Mouse (Mus musculus): ENCODE data around the gene Atp6v1d. TPM values are rescaled to one million over a fixed set of nuclear protein-coding genes. Genes with fewer than 3 reads are reported as not detected.

Atp6v1d gene
- polyA plus RNA-seq, 1 experiment, result not detected

DNA sequence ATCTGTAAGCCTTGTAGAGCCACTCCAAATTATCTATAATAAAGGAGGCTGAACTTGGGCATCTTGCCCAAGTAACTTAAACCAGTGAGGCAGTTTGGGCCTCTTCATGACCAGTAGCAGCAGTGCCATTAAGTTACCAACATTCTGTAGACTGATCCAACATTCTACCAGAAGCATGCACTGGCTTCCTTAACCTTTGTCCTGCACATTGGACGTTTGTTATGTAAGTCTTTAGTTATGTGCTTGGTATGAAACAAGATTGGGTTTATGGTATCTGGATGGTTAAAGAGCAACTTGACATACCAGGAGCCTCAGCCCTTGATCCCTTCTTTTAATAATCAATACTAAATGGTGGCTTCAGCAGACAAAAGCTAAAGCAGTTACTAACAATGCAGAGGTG lies 28.6 kb upstream of the Atp6v1d start:
- WGBS, result 66% methylated on average over 1 of the region's 1 CpGs
- TF ChIP-seq CTCF (IDR thresholded peaks at IDR 0.05; ENCODE audit: insufficient read depth, low read depth, low read length) (no peak), POLR2A (IDR thresholded peaks at IDR 0.05; ENCODE audit: insufficient read depth, low read depth, low read length) (no peak)
- H3K27ac ChIP-seq (ENCODE audit: insufficient read depth, low read depth, low read length), result no peak overlapping the region
- H3K4me1 ChIP-seq (ENCODE audit: control insufficient read depth, insufficient read depth, low read length), result no peaks in the 10 kb centered on the region
- H3K4me3 ChIP-seq (ENCODE audit: insufficient read depth, low read depth, low read length), result no peak overlapping the region

DNA sequence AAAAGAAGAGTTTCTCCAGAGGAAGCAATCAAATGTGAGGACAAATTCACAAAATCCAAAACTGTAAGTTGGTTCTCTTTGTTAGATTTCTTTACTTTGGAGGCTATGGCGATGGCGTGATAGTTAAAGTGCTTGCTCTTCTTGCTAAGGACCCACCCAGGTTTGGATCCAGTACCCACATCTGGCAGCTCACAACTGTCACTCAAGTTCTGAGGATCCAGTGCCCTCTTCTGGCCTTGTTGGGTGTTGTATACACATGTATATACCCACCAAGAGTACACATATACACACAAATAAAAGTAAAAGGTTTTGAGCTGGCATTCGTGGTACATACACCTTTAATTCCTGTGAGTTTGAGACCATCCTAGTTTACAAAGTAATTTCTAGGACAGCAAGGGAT lies 13.1 kb upstream of the Atp6v1d start:
- H3K27ac ChIP-seq (ENCODE audit: insufficient read depth, low read depth, low read length), result no peak overlapping the region
- TF ChIP-seq POLR2A (IDR thresholded peaks at IDR 0.05; ENCODE audit: insufficient read depth, low read depth, low read length), result no peak
- TF ChIP-seq CTCF (IDR thresholded peaks at IDR 0.05; ENCODE audit: insufficient read depth, low read depth, low read length), result no peak
- H3K4me1 ChIP-seq (ENCODE audit: control insufficient read depth, insufficient read depth, low read length), result no peaks in the 10 kb centered on the region
- H3K4me3 ChIP-seq (ENCODE audit: insufficient read depth, low read depth, low read length), result no peak overlapping the region
- WGBS, result 97% methylated on average over 3 of the region's 3 CpGs

DNA sequence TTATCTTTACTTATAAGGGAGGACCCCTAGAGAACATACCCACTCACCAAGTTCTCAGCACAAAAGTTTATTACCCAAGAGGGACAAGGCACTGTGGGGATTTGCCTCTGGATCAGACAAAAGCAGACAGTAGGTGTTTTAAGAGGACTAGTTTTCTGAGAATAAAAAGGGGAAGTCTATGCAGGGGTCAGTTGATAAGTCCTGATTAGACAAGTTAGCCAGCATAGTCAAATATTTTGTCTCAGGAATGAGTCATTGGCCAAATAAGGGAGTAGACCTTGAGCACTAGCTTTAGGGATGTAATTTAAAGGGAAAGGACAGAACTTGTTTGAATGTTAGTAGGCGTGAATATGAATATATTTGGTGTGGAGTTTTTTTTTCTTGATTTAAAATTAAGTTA lies 6.7 kb upstream of the Atp6v1d start:
- Histone ChIP-seq H3K4me1 (ENCODE audit: control insufficient read depth, insufficient read depth, low read length) (no peaks in the 10 kb centered on the region), H3K4me3 (ENCODE audit: insufficient read depth, low read depth, low read length) (no peak overlapping the region), H3K27ac (ENCODE audit: insufficient read depth, low read depth, low read length) (no peak overlapping the region)
- TF ChIP-seq POLR2A (IDR thresholded peaks at IDR 0.05; ENCODE audit: insufficient read depth, low read depth, low read length), result no peak
- no peak for TF ChIP-seq CTCF (IDR thresholded peaks at IDR 0.05; ENCODE audit: insufficient read depth, low read depth, low read length)
- 89% methylated on average over 1 of the region's 1 CpGs for WGBS

DNA sequence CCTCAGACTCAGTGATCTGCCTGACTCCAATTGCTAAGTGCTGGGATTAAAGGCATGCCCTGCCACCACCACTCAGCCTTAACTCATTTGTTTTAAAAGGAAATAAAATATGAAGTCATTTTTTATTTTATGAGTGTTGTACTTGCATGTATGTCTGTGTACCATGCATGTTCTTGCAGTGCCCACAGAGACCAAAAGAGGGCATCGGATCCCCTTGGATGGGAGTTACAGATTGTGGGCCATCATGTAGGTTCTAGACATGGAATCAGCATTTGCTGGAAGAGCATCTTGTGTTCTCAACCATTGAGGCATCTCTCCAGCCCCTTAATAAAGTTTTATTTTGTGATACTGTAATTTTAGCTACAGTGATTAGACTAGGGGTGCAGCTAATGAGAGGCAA lies 4.0 kb upstream of the Atp6v1d start:
- no peak overlapping the region for H3K27ac ChIP-seq (ENCODE audit: insufficient read depth, low read depth, low read length)
- WGBS, result 95% methylated on average over 1 of the region's 1 CpGs
- H3K4me3 ChIP-seq (ENCODE audit: insufficient read depth, low read depth, low read length), result no peak overlapping the region
- no peaks in the 10 kb centered on the region for H3K4me1 ChIP-seq (ENCODE audit: control insufficient read depth, insufficient read depth, low read length)
- no peak for TF ChIP-seq CTCF (IDR thresholded peaks at IDR 0.05; ENCODE audit: insufficient read depth, low read depth, low read length)
- TF ChIP-seq POLR2A (IDR thresholded peaks at IDR 0.05; ENCODE audit: insufficient read depth, low read depth, low read length), result no peak

DNA sequence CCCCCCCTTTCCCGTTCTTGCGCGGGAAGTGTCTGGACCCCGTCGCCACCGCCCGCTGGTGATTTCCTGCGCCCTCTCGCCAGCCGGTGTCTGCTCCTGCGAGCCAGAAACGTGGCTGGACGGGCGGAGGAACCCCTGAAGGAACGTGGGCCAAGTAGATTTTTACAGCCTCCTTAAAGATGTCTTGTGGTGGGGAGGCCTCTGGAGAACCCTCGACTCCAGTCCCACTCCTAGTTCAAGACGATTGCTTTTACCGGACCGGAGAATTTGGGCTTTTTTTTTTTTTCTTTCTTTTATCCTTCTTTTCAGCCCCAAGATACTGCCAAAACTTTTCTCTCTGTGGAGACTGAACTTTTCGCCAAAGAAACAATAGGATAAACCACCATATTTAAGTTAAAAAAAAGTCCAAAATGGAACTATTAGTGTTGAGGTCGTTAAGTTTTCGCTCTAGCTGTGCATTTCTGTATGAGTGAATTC lies 854 bp upstream of the Atp6v1d start:
- Histone ChIP-seq H3K4me3 (ENCODE audit: insufficient read depth, low read depth, low read length) (peak overlapping the region; percentile 89), H3K27ac (ENCODE audit: insufficient read depth, low read depth, low read length) (peak overlapping the region; percentile 64), H3K4me1 (ENCODE audit: control insufficient read depth, insufficient read depth, low read length) (peaks cover 5% of the 10 kb centered on the region)
- peak; percentile 2; the same call in 1 of the 2 replicates for TF ChIP-seq POLR2A (IDR thresholded peaks at IDR 0.05; ENCODE audit: insufficient read depth, low read depth, low read length)
- TF ChIP-seq CTCF (IDR thresholded peaks at IDR 0.05; ENCODE audit: insufficient read depth, low read depth, low read length), result no peak
- under 1% methylated on average over 22 of the region's 22 CpGs for WGBS

DNA sequence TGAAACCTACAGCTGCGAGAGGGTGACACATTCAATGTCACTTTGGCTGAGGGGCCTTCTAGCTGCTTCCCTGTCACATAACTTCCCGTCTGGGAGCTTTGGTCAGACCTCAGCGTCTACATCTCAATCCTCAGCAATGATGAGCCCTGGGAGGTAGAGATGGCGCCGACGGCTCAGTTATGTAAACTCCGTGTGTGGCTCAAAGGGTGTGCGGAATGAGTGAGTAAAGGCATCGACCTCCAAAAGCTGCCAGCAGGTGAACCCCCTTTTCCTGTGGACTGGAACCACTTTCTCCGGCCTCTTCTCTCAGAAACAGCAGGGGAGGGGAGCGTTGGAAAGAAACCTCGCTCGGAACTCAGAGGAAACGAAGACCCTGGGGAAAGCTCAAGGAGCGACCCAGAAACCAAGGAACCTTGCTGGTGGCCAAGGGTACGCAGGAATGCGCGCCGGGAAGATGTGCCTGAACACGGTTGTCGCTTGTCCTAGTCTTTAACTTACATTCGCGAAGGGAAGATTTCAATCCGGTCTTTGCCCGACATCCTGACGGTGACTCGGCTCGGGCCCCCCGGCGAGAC lies 430 bp downstream of the Atp6v1d start:
- under 1% methylated on average over 30 of the region's 30 CpGs for WGBS
- H3K4me3 ChIP-seq (ENCODE audit: insufficient read depth, low read depth, low read length), result peak overlapping the region; percentile 68
- peaks cover 5% of the 10 kb centered on the region for H3K4me1 ChIP-seq (ENCODE audit: control insufficient read depth, insufficient read depth, low read length)
- TF ChIP-seq CTCF (IDR thresholded peaks at IDR 0.05; ENCODE audit: insufficient read depth, low read depth, low read length), result no peak
- no peak for TF ChIP-seq POLR2A (IDR thresholded peaks at IDR 0.05; ENCODE audit: insufficient read depth, low read depth, low read length)
- H3K27ac ChIP-seq (ENCODE audit: insufficient read depth, low read depth, low read length), result peak overlapping the region; percentile 38; the same call in 1 of the 2 replicates

DNA sequence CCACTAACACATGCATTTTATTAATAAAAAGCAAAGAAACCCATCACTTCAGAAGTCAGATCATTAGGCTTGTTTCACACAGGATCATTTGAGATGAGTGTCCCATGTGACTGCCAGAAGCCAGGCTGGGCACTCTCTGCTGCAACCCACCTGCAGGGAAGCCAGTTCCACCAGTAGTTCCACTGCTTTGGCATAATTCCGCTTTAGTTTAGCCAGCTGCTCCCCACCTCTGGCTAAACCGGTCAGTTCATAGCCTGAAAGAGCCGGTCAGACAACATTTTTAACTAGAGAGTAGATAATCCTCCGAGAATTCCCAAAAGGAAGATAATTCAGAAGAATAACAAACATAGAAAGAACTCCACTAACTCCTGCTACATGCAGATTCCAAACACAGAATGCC lies 13.2 kb downstream of the Atp6v1d start:
- Histone ChIP-seq H3K27ac (ENCODE audit: insufficient read depth, low read depth, low read length) (no peak overlapping the region), H3K4me3 (ENCODE audit: insufficient read depth, low read depth, low read length) (no peak overlapping the region), H3K4me1 (ENCODE audit: control insufficient read depth, insufficient read depth, low read length) (no peaks in the 10 kb centered on the region)
- 95% methylated on average over 4 of the region's 4 CpGs for WGBS
- TF ChIP-seq POLR2A (IDR thresholded peaks at IDR 0.05; ENCODE audit: insufficient read depth, low read depth, low read length), result no peak
- no peak for TF ChIP-seq CTCF (IDR thresholded peaks at IDR 0.05; ENCODE audit: insufficient read depth, low read depth, low read length)

DNA sequence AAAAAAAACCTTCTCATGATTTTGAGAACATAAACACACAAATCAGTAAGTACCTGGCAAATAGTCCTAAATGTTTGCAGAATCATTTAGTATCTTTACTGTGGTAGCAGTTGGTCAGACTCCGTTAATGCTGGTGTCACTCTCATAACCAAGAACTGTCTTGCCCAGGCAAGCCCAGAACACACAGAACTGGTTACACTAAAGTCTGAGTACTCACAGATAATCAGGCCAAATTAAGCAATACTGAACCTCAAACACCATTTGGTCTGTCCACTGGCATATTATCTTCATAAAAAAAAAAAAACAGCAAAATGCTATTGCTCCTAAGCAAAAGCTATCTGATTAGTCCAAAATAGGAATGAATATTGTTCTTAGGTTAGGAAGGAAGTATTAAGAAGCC lies 19.0 kb downstream of the Atp6v1d start:
- Histone ChIP-seq H3K27ac (ENCODE audit: insufficient read depth, low read depth, low read length) (no peak overlapping the region), H3K4me3 (ENCODE audit: insufficient read depth, low read depth, low read length) (no peak overlapping the region), H3K4me1 (ENCODE audit: control insufficient read depth, insufficient read depth, low read length) (no peaks in the 10 kb centered on the region)
- TF ChIP-seq CTCF (IDR thresholded peaks at IDR 0.05; ENCODE audit: insufficient read depth, low read depth, low read length) (no peak), POLR2A (IDR thresholded peaks at IDR 0.05; ENCODE audit: insufficient read depth, low read depth, low read length) (no peak)
- WGBS, result 91% methylated on average over 1 of the region's 1 CpGs

DNA sequence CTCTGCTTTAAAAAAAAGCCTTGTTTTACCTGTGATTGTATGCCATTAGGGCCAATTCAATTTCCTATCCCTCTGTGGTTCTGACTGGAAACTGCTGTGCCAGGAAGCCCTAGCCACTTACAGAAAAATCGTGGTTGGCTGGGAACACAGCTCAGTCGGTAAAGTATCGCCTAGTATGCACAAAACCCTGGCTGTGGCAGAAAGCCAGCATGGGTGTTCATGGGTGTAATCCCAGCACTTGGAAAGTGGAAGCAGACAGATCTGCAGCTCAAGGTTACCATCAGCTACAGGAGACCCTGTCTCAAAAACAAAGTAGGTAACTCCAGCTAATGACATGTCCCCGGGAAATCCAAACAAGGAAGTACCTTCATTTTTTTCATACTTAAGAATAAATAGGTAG lies 21.5 kb downstream of the Atp6v1d start:
- no peak for TF ChIP-seq CTCF (IDR thresholded peaks at IDR 0.05; ENCODE audit: insufficient read depth, low read depth, low read length)
- H3K4me1 ChIP-seq (ENCODE audit: control insufficient read depth, insufficient read depth, low read length), result no peaks in the 10 kb centered on the region
- H3K4me3 ChIP-seq (ENCODE audit: insufficient read depth, low read depth, low read length), result no peak overlapping the region
- no peak overlapping the region for H3K27ac ChIP-seq (ENCODE audit: insufficient read depth, low read depth, low read length)
- WGBS, result 52% methylated on average over 4 of the region's 4 CpGs

DNA sequence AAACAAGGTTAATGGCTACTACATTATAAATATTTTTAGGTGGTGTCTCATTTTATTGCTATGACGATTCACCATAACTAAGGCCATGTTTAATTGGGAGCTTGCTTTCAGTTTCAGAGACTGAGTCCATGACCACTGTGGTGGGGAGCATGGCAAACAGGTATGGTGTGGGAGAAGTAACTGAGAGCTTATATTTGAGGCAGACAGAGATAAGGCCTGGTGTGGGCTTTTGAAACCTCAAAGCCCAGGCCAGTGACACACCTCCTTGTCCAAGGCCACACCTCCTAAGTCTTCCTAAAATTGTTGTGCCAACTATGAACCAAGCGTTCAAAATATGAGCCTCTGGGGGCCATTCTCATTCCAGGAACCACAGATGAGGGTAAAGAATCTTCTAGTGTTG lies 26.9 kb downstream of the Atp6v1d start:
- TF ChIP-seq CTCF (IDR thresholded peaks at IDR 0.05; ENCODE audit: insufficient read depth, low read depth, low read length), result no peak
- no peak for TF ChIP-seq POLR2A (IDR thresholded peaks at IDR 0.05; ENCODE audit: insufficient read depth, low read depth, low read length)
- Histone ChIP-seq H3K4me1 (ENCODE audit: control insufficient read depth, insufficient read depth, low read length) (no peaks in the 10 kb centered on the region), H3K27ac (ENCODE audit: insufficient read depth, low read depth, low read length) (no peak overlapping the region), H3K4me3 (ENCODE audit: insufficient read depth, low read depth, low read length) (no peak overlapping the region)
- 94% methylated on average over 2 of the region's 2 CpGs for WGBS
